Mouse (Mus musculus) forebrain, postnatal 0 days (tissue): Measurements from ENCODE around the gene Gm6268. TPM values are rescaled to one million over a fixed set of nuclear protein-coding genes. Genes with fewer than 3 reads are reported as not detected.

ENCODE experiments used
- ATAC-seq: fragments of 200-750 bp; cut with Nextera tagmentation; 2 replicates; pipeline ENCODE4 v1.8.0; 2017; ENCODE audit warnings: mild to moderate bottlenecking, moderate library complexity
- DNase-seq: peaks from one replicate; pipeline ENCODE4 v3.0.0-alpha.2; 2015
- H3K27ac ChIP-seq: fragments of 300-500 bp; sonication (generic); 2 replicates; pipeline ENCODE4 v1.5.1; 2014; ENCODE audit warnings: low read depth, mild to moderate bottlenecking, antibody characterized with exemption, low read length, moderate library complexity, mixed read lengths
- H3K27me3 ChIP-seq: fragments of 300-500 bp; sonication (generic); 2 replicates; pipeline ENCODE4 v1.6.1; 2014; ENCODE audit warnings: mild to moderate bottlenecking, low read length, mixed read lengths; ENCODE audit not compliant: insufficient read depth
- H3K36me3 ChIP-seq: fragments of 300-500 bp; sonication (generic); 2 replicates; pipeline ENCODE4 v1.6.1; 2014; ENCODE audit warnings: mild to moderate bottlenecking, moderate library complexity; ENCODE audit not compliant: insufficient read depth
- H3K4me1 ChIP-seq: fragments of 300-500 bp; sonication (generic); 2 replicates; pipeline ENCODE4 v1.6.1; 2014; ENCODE audit warnings: antibody characterized with exemption; ENCODE audit not compliant: insufficient read depth
- H3K4me2 ChIP-seq: fragments of 300-500 bp; sonication (generic); 2 replicates; pipeline ENCODE4 v1.6.1; 2014; ENCODE audit warnings: low read depth, mild to moderate bottlenecking, moderate library complexity
- H3K4me3 ChIP-seq: fragments of 300-500 bp; sonication (generic); 2 replicates; pipeline ENCODE4 v1.5.1; 2014; ENCODE audit warnings: low read depth, low read length, mixed read lengths
- H3K9ac ChIP-seq: fragments of 300-500 bp; sonication (generic); 2 replicates; pipeline ENCODE4 v1.6.1; 2014; ENCODE audit warnings: mild to moderate bottlenecking
- H3K9me3 ChIP-seq: fragments of 300-500 bp; sonication (generic); 2 replicates; pipeline ENCODE4 v1.6.1; 2016; ENCODE audit warnings: low read length
- CTCF ChIP-seq: sonication (generic); IDR thresholded peaks from 2 replicates; pipeline ENCODE4 v1.5.1; 2016; ENCODE audit warnings: antibody characterized with exemption, control low read depth, low read depth
- WGBS: fragments of 180-500 bp; shearing (Covaris S2); extraction: QIAGEN DNeasy Blood & Tissue Kit; methylation state at CpG from one replicate; pipeline ENCODE4 v1.1.7; 2014; 5-methylcytosine and 5-hydroxymethylcytosine counted together
- microRNA-seq, 2 experiments: library from miRNA; unstranded; fragments of <30 nt; microRNA quantifications; one replicate each; pipeline ENCODE4; 2016
- polyA plus RNA-seq: library from polyadenylated mRNA; unstranded; fragments of >200 nt; fragmentation: Nextera tagmentation; extraction: Ambion mirVana; gene quantifications from 2 replicates; pipeline ENCODE4 v1.2.1, GENCODE M21; 2015
- total RNA-seq: library from RNA; depleted of rRNA; stranded (reverse); fragments of >200 nt; gene quantifications from 2 replicates; pipeline ENCODE4 v1.2.3, GENCODE M21; 2014; rRNA removed

Gm6268 gene
- total and polyA plus RNA-seq, 2 experiments from 2014 or later: not detected

DNA sequence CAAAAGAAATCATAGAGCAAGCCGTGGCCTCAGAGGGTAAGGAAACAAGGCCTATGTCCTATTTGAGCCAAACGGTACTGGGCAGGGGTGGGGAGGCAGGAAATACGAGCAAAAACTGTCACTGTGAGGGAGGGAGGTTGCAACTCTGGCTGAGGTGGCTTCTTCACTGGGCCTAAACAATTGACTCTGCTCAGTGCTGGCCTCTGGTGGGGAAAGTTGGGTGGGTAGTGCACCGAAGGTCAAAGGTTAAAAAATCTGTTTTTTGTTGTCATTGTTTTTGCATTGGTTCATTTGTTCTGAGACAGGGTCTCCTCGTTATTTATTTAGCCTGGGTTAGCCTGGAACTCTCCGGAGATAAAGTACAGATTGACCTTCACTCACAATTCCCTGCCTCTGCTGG is 1.2 kb downstream of the Gm6268 start:
- DNase-seq (no peak), ATAC-seq (no peak)
- H3K9ac ChIP-seq: no peak overlapping the region
- H3K27ac ChIP-seq: no peak overlapping the region
- no peaks in the 10 kb centered on the region for H3K4me1 ChIP-seq
- no peaks in the 10 kb centered on the region for H3K27me3 ChIP-seq
- H3K9me3 ChIP-seq: no peaks in the 10 kb centered on the region
- H3K36me3 ChIP-seq: no peaks in the 10 kb centered on the region
- no peak overlapping the region for H3K4me3 ChIP-seq
- WGBS: 76% methylated on average over 6 of the region's 6 CpGs
- H3K4me2 ChIP-seq: no peak overlapping the region
- TF ChIP-seq CTCF: no peak

DNA sequence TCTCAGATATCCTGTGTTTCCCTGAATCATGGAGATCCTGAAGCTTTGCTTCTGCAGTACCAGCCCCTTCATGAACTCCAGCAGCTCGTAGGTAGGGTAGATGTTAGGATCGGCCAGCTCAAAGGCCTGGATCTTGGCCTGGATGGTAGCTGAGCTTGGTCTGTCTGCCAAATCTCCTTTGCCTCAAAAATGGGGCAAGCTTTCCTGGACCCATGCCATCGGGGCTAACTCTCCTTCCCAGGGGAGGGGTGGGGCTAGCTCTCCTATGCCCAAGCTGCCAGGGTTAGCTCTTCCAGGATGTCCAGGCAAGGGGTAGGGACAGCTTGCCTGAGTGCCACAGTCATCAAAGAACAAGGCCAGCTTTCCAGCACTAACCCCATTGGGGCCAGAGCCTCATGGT is 18.1 kb downstream of the Gm6268 start:
- TF ChIP-seq CTCF: no peak
- Histone ChIP-seq H3K36me3 (no peaks in the 10 kb centered on the region), H3K9me3 (no peaks in the 10 kb centered on the region), H3K4me3 (no peak overlapping the region), H3K27me3 (no peaks in the 10 kb centered on the region), H3K9ac (no peak overlapping the region), H3K4me1 (no peaks in the 10 kb centered on the region), H3K4me2 (no peak overlapping the region), H3K27ac (no peak overlapping the region)
- no peak for DNase-seq
- no peak for ATAC-seq
- 74% methylated on average over 3 of the region's 3 CpGs for WGBS

DNA sequence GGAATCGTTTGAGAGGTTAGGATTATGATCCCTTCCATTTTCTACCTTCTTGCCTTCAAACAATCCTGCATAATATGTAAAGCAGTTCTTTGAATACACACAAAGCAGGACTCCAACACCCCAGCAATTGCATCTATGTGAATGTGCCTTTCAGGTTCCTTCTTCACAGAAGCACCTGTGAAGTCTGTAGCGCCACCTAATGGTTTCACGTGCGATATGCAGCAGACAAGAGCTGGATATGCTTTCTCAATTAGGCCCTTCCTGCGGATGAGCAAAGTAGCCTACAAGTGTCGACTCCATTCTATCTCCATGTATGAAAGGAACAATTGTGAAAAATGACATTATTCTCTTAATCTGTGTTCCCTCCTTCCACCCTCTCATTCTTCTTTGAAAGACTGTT is 33.9 kb downstream of the Gm6268 start:
- DNase-seq (peak; percentile 24), ATAC-seq (no peak)
- Histone ChIP-seq H3K36me3 (no peaks in the 10 kb centered on the region), H3K27me3 (no peaks in the 10 kb centered on the region), H3K27ac (no peak overlapping the region), H3K4me3 (no peak overlapping the region), H3K4me2 (no peak overlapping the region), H3K4me1 (no peaks in the 10 kb centered on the region), H3K9ac (no peak overlapping the region), H3K9me3 (no peaks in the 10 kb centered on the region)
- peak; percentile 57 for TF ChIP-seq CTCF
- 47% methylated on average over 6 of the region's 6 CpGs for WGBS

DNA sequence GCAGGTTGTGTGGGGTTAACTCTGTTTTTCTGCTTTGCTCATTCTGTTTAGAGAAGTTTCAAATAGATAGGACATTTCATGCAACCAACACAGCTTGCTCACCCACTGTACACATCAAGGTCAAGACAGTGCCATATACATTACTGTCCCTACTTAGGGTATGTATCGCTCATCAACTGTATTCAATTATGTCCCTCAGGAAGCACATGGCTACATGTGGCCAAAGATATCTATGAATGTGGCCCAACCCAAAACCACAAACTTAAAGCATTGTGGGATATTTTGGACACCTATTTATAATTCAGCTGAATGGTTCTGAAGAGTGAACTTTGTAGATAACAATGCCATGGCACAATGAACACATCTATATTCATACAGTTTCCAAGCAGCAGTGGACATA is 36.9 kb downstream of the Gm6268 start:
- TF ChIP-seq CTCF: no peak
- no peak for DNase-seq
- no peak overlapping the region for H3K4me2 ChIP-seq
- no peaks in the 10 kb centered on the region for H3K4me1 ChIP-seq
- H3K27me3 ChIP-seq: no peaks in the 10 kb centered on the region
- no peak overlapping the region for H3K4me3 ChIP-seq
- H3K27ac ChIP-seq: no peak overlapping the region
- H3K9ac ChIP-seq: no peak overlapping the region
- no peak for ATAC-seq
- no peaks in the 10 kb centered on the region for H3K9me3 ChIP-seq
- no peaks in the 10 kb centered on the region for H3K36me3 ChIP-seq
- 94% methylated on average over 1 of the region's 1 CpGs for WGBS

Small RNA genes within 50 kb of the gene (microRNA-seq; reads per million reads assigned to microRNA genes)
- 0 reads per million in 2 experiments for gene Gm44485

Other genes with a start within 250 kb of the Gm6268 start
- gene Zcchc12, start 205.4 kb upstream of the Gm6268 start, total RNA-seq: 308 and 413 TPM in 2 replicates
- gene Zcchc12, start 205.4 kb upstream of the Gm6268 start, polyA plus RNA-seq: 280 and 417 TPM in 2 replicates
- gene Lonrf3, start 72.9 kb upstream of the Gm6268 start, total RNA-seq: 6.2 and 11.3 TPM in 2 replicates
- 0.36 and 0.64 TPM in 2 replicates for gene Lonrf3, start 72.9 kb upstream of the Gm6268 start, polyA plus RNA-seq
- gene Gm14569, start 90.5 kb downstream of the Gm6268 start, total RNA-seq: 0.05 TPM in 1 of 2 replicates, not detected in the other
- gene Gm14569, start 90.5 kb downstream of the Gm6268 start, polyA plus RNA-seq: not detected in 2 replicates
- 484 and 488 TPM in 2 replicates for gene Pgrmc1, start 196.9 kb downstream of the Gm6268 start, total RNA-seq
- 573 and 690 TPM in 2 replicates for gene Pgrmc1, start 196.9 kb downstream of the Gm6268 start, polyA plus RNA-seq
- gene Akap17b, start 244.1 kb downstream of the Gm6268 start, total RNA-seq: 8.6 and 13.0 TPM in 2 replicates
- 2.4 and 3.7 TPM in 2 replicates for gene Akap17b, start 244.1 kb downstream of the Gm6268 start, polyA plus RNA-seq